In the genomic region with DNA sequence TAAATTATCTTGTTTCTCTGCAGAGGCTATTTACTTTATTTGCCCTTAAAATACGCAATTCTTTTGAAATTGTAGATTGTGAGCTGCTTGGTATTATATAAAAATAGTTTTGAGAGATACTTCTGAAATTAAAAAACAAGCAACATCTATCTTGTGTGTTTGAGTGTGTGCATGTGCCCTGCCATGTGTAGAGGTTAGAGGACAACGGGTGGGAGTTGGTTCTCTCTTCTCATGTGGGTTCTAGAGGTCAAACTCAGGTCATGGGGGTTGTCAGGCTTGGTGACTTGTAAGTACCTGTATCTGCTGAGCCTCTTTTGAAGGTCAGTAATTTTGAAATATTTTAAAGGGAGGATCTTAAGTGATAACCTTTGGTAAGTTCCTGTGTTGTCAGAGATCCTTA, we compare ENCODE assay signal across 16 mouse cellular contexts. TPM values are rescaled to one million over a fixed set of nuclear protein-coding genes. Genes with fewer than 3 reads are reported as not detected.
DNase-seq lines count a peak whose midpoint lies in the region; ATAC-seq and TF ChIP-seq lines count a peak whose summit lies in the region.
"Had no signal": no experiment of that assay in that cellular context is flagged by ENCODE, and none has a peak within 500 bp of the region (broad histone marks: within the 10 kb centered on the region; RNA-seq: fewer than 3 reads in every experiment).

No protein-coding gene starts in this region.

- H3K27me3 ChIP-seq in heart, embryonic 15.5 days: no peaks in the 10 kb centered on the region
- H3K27me3 ChIP-seq in CH12.LX (replicated peaks): no peaks in the 10 kb centered on the region
- H3K27me3 ChIP-seq: hindbrain, embryonic 13.5 days; limb, embryonic 15.5 days; midbrain, embryonic 15.5 days; neural tube, embryonic 15.5 days had no signal

- no peak for TF ChIP-seq RAD21 in CH12.LX (IDR thresholded peaks at IDR 0.05; ENCODE audit: low read depth, low read length)

- peaks cover 33% of the 10 kb centered on the region for H3K4me1 ChIP-seq in heart, embryonic 15.5 days (replicated peaks)
- H3K4me1 ChIP-seq in CH12.LX (ENCODE audit: control insufficient read depth in 1 of 2, insufficient read depth in 2 of 2): peaks cover 0 to 40% of the 10 kb centered on the region in 2 experiments; a peak in 2 of 4 replicates
- H3K4me1 ChIP-seq in embryonic fibroblast, embryonic 13.5 days (ENCODE audit: control insufficient read depth, insufficient read depth, low read length): peaks cover 10% of the 10 kb centered on the region

- no peak overlapping the region for H3K4me3 ChIP-seq in heart, embryonic 15.5 days
- peak overlapping the region in 2 of 3 experiments; percentile 82 to 100 for H3K4me3 ChIP-seq in CH12.LX (replicated peaks in 1 of 3; ENCODE audit: low read depth in 2 of 3, low read length in 2 of 3, poor library complexity in 1 of 3)
- H3K4me3 ChIP-seq in embryonic fibroblast, embryonic 13.5 days (ENCODE audit: insufficient read depth, low read length): peak overlapping the region; percentile 39
- H3K4me3 ChIP-seq: hindbrain, embryonic 13.5 days; limb, embryonic 15.5 days; midbrain, embryonic 15.5 days; neural tube, embryonic 15.5 days had no signal

- H3K4me2 ChIP-seq in heart, embryonic 15.5 days: peak overlapping the region; percentile 21; the same call in 1 of the 2 replicates
- peak overlapping the region; percentile 94 for H3K4me2 ChIP-seq in CH12.LX (ENCODE audit: insufficient read depth, low read depth, poor library complexity, severe bottlenecking)
- H3K4me2 ChIP-seq: hindbrain, embryonic 13.5 days; limb, embryonic 15.5 days; midbrain, embryonic 15.5 days; neural tube, embryonic 15.5 days had no signal

- H3K27ac ChIP-seq in heart, embryonic 15.5 days: no peak overlapping the region
- no peak overlapping the region for H3K27ac ChIP-seq in CH12.LX (ENCODE audit: insufficient read depth, low read depth)
- no peak overlapping the region for H3K27ac ChIP-seq in embryonic fibroblast, embryonic 13.5 days (ENCODE audit: insufficient read depth, low read length)
- H3K27ac ChIP-seq: hindbrain, embryonic 13.5 days; limb, embryonic 15.5 days; midbrain, embryonic 15.5 days; neural tube, embryonic 15.5 days had no signal

- no peaks in the 10 kb centered on the region for H3K9me3 ChIP-seq in heart, embryonic 15.5 days (replicated peaks)
- H3K9me3 ChIP-seq in CH12.LX (replicated peaks; ENCODE audit: low read length): no peaks in the 10 kb centered on the region
- H3K9me3 ChIP-seq: hindbrain, embryonic 13.5 days; limb, embryonic 15.5 days; midbrain, embryonic 15.5 days; neural tube, embryonic 15.5 days had no signal

- 49% methylated on average over 2 of the region's 2 CpGs for WGBS in heart, embryonic 15.5 days

- peak; percentile 27 for DNase-seq in embryo, embryonic 10 days (ENCODE audit: low spot score)
- no peak for DNase-seq in embryo, embryonic 11 days
- DNase-seq in heart, postnatal 4 days: no peak
- DNase-seq in CH12.LX (ENCODE audit: extremely low read depth): no peak
- no peak for DNase-seq in right cerebral cortex, postnatal 14 days
- DNase-seq: adrenal gland, adult 2 months; kidney, adult 2 months; kidney, postnatal 10 days; thymus, postnatal 36 days had no signal

- in situ Hi-C loops in CH12.LX (cut with MboI; ENCODE audit: low pct_ligation_motif_present, low pct_unique_long_range_greater_than_20kb, low sequenced_read_pairs): no loop called here

- H3K36me3 ChIP-seq in heart, embryonic 15.5 days: no peaks in the 10 kb centered on the region
- no peaks in the 10 kb centered on the region for H3K36me3 ChIP-seq in CH12.LX (replicated peaks in 1 of 2; ENCODE audit: control insufficient read depth in 1 of 2, insufficient read depth in 1 of 2, low read length in 1 of 2)
- H3K36me3 ChIP-seq: hindbrain, embryonic 13.5 days; limb, embryonic 15.5 days; midbrain, embryonic 15.5 days; neural tube, embryonic 15.5 days had no signal

- ATAC-seq in heart, embryonic 15.5 days (replicated peaks; ENCODE audit: insufficient number of reproducible peaks, insufficient read depth, low FRiP score, low read depth): no peak
- ATAC-seq: inflammation-experienced regulatory T-cells, adult 6 months; midbrain, embryonic 15.5 days had no signal

- no peak overlapping the region for H3K9ac ChIP-seq in heart, embryonic 15.5 days
- no peak overlapping the region; the same call in 1 of the 2 replicates for H3K9ac ChIP-seq in CH12.LX (ENCODE audit: insufficient read depth, low read depth)
- H3K9ac ChIP-seq: hindbrain, embryonic 13.5 days; limb, embryonic 15.5 days; midbrain, embryonic 15.5 days; neural tube, embryonic 15.5 days had no signal

- no peak for TF ChIP-seq CTCF in CH12.LX (conservative IDR thresholded peaks at IDR 0.05 in 1 of 2, IDR thresholded peaks at IDR 0.05 in 1 of 2; ENCODE audit: low read depth in 2 of 2, low read length in 2 of 2)
- TF ChIP-seq CTCF in embryonic fibroblast, embryonic 13.5 days (IDR thresholded peaks at IDR 0.05; ENCODE audit: borderline replicate concordance, insufficient read depth, low read length): no peak

- TF ChIP-seq POLR2A in CH12.LX (IDR thresholded peaks at IDR 0.05; ENCODE audit: low read depth, low read length): no peak
- no peak for TF ChIP-seq POLR2A in embryonic fibroblast, embryonic 13.5 days (IDR thresholded peaks at IDR 0.05; ENCODE audit: low read depth, low read length)

- TF ChIP-seq EP300 in CH12.LX (IDR thresholded peaks at IDR 0.05; ENCODE audit: low read length): 0 out of 2 replicates have a peak, but pooled peaks have one; percentile 13

- dilution Hi-C loops in CH12.LX (cut with MboI; ENCODE audit: extremely low pct_ligation_motif_present, extremely low pct_unique_long_range_greater_than_20kb, low sequenced_read_pairs): no loop called here

- peaks cover 61% of the 10 kb centered on the region for H3K79me2 ChIP-seq in CH12.LX (replicated peaks; ENCODE audit: control insufficient read depth, extremely low read depth, insufficient read depth, poor library complexity, severe bottlenecking)

TF ChIP-seq in CH12.LX, 34 proteins besides CTCF, POLR2A, EP300 and RAD21:
- TF ChIP-seq MYC (IDR thresholded peaks at IDR 0.05; ENCODE audit: low read depth, low read length) (0 out of 2 replicates have a peak, but pooled peaks have one; percentile 55), MAX (IDR thresholded peaks at IDR 0.05; ENCODE audit: low read length) (peak; percentile 36; the same call in 1 of the 2 replicates), USF1 (IDR thresholded peaks at IDR 0.05; ENCODE audit: low read depth, low read length) (no peak), MXI1 (IDR thresholded peaks at IDR 0.05; ENCODE audit: low read depth, low read length) (peak; percentile 77; the same call in 1 of the 2 replicates), BHLHE40 (IDR thresholded peaks at IDR 0.05; ENCODE audit: low read depth, low read length) (0 out of 2 replicates have a peak, but pooled peaks have one; percentile 4)

RNA-seq across cellular contexts. Expression of a gene that starts 3.5 kb away (rescaled TPM):
- polyA plus RNA-seq in heart, embryonic 15.5 days (2015; fragmentation: Nextera tagmentation; extraction: Ambion mirVana): 21.0 and 22.4 TPM in 2 replicates
- total RNA-seq in heart, postnatal 4 days (2021): 10 to 100 TPM; 93.4 to 98.4 TPM
- total RNA-seq in CH12.LX (2012; rRNA removed) (34.9 and 39.1 TPM in 2 replicates), CH12.LX (2014; rRNA removed) (40.3 and 45.7 TPM in 2 replicates)
- polyA plus RNA-seq in CH12.LX (2012; ENCODE audit: insufficient read length, low read depth): 49.3 and 49.9 TPM in 2 replicates
- polyA plus RNA-seq in embryonic fibroblast, embryonic 13.5 days (2011; ENCODE audit: insufficient read length, low read depth, missing spikeins): 168 and 255 TPM in 2 replicates
